Mouse (Mus musculus): ENCODE results near the gene Scarf2. TPM values are rescaled to one million over a fixed set of nuclear protein-coding genes. Genes with fewer than 3 reads are reported as not detected.

The Scarf2 gene
- polyA plus RNA-seq, 1 experiment from 2014 or later, result 17.8 TPM

DNA sequence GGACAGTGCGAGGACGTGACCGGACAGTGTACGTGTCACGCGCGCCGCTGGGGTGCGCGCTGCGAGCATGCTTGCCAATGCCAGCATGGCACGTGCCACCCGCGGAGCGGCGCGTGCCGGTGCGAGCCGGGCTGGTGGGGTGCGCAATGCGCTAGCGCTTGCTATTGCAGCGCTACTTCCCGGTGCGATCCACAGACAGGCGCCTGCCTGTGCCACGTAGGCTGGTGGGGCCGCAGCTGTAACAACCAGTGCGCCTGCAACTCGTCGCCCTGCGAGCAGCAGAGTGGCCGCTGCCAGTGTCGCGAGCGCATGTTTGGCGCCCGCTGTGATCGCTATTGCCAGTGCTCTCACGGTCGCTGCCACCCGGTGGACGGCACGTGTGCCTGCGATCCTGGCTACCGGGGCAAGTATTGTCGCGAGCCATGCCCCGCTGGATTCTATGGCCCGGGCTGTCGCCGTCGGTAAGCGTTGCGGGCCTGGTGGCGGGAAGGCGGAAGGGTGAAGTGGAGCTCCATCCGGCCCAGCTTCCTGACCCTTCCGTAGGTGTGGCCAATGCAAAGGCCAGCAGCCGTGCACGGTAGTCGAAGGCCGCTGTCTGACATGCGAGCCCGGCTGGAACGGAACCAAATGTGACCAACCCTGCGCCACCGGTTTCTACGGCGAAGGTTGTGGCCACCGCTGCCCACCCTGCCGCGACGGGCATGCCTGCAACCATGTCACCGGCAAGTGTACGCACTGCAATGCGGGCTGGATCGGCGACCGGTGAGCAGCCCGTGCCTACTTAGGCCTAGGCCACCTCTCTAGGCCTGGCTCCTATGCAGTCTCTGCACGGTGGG is 6.0 kb downstream of the Scarf2 start:
- Histone ChIP-seq H3K27me3 (ENCODE audit: control insufficient read depth, insufficient read depth, low read length) (peaks cover 25% of the 10 kb centered on the region), H3K36me3 (ENCODE audit: control insufficient read depth, insufficient read depth, low read length) (peaks cover 15% of the 10 kb centered on the region), H3K4me1 (ENCODE audit: control insufficient read depth, insufficient read depth, low read length) (peaks cover 61% of the 10 kb centered on the region), H3K4me2 (replicated peaks; ENCODE audit: low read depth, low read length) (peak overlapping the region; percentile 42), H3K27ac (ENCODE audit: low read length) (no peak overlapping the region), H3K9me3 (ENCODE audit: control insufficient read depth, low read depth, low read length) (no peaks in the 10 kb centered on the region), H3K9ac (replicated peaks; ENCODE audit: low read depth, low read length) (0 out of 2 replicates have a peak overlapping the region, but pooled peaks have one; percentile 1), H3K4me3 (ENCODE audit: low read depth, low read length) (peak overlapping the region; percentile 24)
- ATAC-seq (ENCODE audit: insufficient number of reproducible peaks, insufficient read depth, low FRiP score, low read depth), result no peak
- 24% methylated on average over 83 of the region's 83 CpGs for WGBS

DNA sequence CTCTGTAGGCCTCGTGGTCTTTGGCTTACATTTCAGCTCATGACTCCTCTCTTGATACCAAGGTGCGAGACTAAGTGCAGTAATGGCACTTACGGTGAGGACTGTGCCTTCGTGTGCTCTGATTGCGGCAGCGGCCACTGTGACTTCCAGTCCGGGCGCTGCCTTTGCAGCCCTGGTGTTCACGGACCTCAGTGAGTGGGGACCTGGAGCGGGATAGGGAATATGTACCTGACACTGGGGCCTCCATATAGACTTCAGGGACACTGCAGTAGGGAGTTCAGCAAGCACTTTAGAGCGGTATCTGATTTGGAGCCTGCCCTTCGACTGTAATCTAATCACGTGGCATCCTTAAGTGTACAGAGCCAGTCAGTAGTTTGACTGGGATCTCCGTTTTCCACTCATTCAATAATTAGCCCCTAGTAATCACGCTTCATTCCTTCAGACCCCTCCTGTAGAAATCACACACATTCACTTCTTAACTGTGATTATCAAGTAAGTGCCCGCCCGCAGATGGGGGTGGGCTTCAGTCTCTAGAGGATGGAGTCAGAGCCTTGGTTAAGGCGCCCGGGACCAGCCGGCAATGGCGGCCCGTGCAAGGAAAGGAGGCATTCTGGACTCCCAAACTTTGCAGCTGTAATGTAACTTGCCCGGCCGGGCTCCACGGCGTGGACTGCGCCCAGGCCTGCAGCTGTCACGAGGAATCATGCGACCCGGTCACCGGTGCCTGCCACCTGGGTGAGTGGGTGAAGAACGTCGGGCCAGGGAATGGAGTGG is 6.8 kb downstream of the Scarf2 start:
- Histone ChIP-seq H3K27me3 (ENCODE audit: control insufficient read depth, insufficient read depth, low read length) (peaks cover 25% of the 10 kb centered on the region), H3K27ac (ENCODE audit: low read length) (no peak overlapping the region), H3K4me3 (ENCODE audit: low read depth, low read length) (peak overlapping the region; percentile 20), H3K4me2 (replicated peaks; ENCODE audit: low read depth, low read length) (peak overlapping the region; percentile 42), H3K4me1 (ENCODE audit: control insufficient read depth, insufficient read depth, low read length) (peaks cover 63% of the 10 kb centered on the region), H3K9me3 (ENCODE audit: control insufficient read depth, low read depth, low read length) (no peaks in the 10 kb centered on the region), H3K36me3 (ENCODE audit: control insufficient read depth, insufficient read depth, low read length) (peaks cover 20% of the 10 kb centered on the region), H3K9ac (replicated peaks; ENCODE audit: low read depth, low read length) (no peak overlapping the region)
- no peak for ATAC-seq (ENCODE audit: insufficient number of reproducible peaks, insufficient read depth, low FRiP score, low read depth)
- WGBS, result 45% methylated on average over 33 of the region's 33 CpGs

DNA sequence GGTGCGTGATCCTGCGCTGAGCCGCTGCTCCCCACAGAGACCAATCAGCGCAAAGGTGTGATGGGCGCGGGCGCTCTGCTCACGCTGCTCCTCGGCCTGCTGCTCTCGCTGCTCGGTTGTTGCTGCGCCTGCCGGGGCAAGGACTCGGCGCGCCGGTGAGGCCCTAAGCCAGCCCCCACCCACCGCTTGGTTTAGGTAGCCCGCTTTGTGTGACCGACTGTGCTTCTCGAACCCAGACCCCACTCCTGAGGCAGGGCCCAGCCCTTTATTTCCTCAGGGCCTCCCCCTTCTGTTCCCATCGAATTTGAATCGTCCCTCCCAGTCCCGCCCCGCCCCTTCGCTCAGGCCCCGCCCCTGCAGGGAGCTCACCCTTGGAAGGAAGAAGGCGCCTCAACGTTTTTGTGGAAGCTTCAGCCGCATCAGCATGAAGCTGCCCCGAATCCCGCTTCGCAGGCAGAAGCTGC is 7.4 kb downstream of the Scarf2 start:
- Histone ChIP-seq H3K27me3 (ENCODE audit: control insufficient read depth, insufficient read depth, low read length) (peaks cover 19% of the 10 kb centered on the region; the same call in 1 of the 2 replicates), H3K9me3 (ENCODE audit: control insufficient read depth, low read depth, low read length) (no peaks in the 10 kb centered on the region), H3K27ac (ENCODE audit: low read length) (no peak overlapping the region), H3K4me3 (ENCODE audit: low read depth, low read length) (peak overlapping the region; percentile 20), H3K4me2 (replicated peaks; ENCODE audit: low read depth, low read length) (peak overlapping the region; percentile 42), H3K4me1 (ENCODE audit: control insufficient read depth, insufficient read depth, low read length) (peaks cover 61% of the 10 kb centered on the region), H3K9ac (replicated peaks; ENCODE audit: low read depth, low read length) (no peak overlapping the region), H3K36me3 (ENCODE audit: control insufficient read depth, insufficient read depth, low read length) (peaks cover 17% of the 10 kb centered on the region)
- ATAC-seq (ENCODE audit: insufficient number of reproducible peaks, insufficient read depth, low FRiP score, low read depth), result peak; percentile 29; the same call in 1 of the 2 replicates
- WGBS, result 18% methylated on average over 29 of the region's 33 CpGs

DNA sequence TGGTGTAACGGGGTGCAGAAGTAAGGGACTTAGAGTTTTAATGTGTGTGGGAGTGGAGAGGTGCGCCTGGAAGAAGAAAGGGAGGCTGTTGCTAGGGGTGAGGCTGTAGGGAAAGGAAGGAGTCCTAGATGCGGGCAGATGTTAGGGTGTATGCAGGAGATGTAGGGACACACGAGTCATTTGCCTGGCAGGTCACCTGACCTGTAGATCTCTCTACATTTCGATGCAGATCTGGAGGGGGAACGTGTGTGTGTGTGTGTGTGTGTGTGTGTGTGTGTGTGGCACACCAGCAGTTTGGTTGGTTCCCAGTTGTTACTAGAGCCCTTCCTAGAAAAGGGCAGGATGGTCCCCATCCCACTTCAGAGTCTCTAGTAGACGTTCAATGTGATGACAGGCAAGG is 7.9 kb downstream of the Scarf2 start:
- no peak for ATAC-seq (ENCODE audit: insufficient number of reproducible peaks, insufficient read depth, low FRiP score, low read depth)
- H3K4me2 ChIP-seq (replicated peaks; ENCODE audit: low read depth, low read length), result peak overlapping the region; percentile 42
- H3K4me1 ChIP-seq (ENCODE audit: control insufficient read depth, insufficient read depth, low read length), result peaks cover 62% of the 10 kb centered on the region
- no peak overlapping the region for H3K9ac ChIP-seq (replicated peaks; ENCODE audit: low read depth, low read length)
- H3K9me3 ChIP-seq (ENCODE audit: control insufficient read depth, low read depth, low read length), result no peaks in the 10 kb centered on the region
- H3K27me3 ChIP-seq (ENCODE audit: control insufficient read depth, insufficient read depth, low read length), result peaks cover 17% of the 10 kb centered on the region; the same call in 1 of the 2 replicates
- peak overlapping the region; percentile 20; the same call in 1 of the 2 replicates for H3K4me3 ChIP-seq (ENCODE audit: low read depth, low read length)
- peaks cover 17% of the 10 kb centered on the region for H3K36me3 ChIP-seq (ENCODE audit: control insufficient read depth, insufficient read depth, low read length)
- H3K27ac ChIP-seq (ENCODE audit: low read length), result no peak overlapping the region
- WGBS, result 41% methylated on average over 7 of the region's 7 CpGs

DNA sequence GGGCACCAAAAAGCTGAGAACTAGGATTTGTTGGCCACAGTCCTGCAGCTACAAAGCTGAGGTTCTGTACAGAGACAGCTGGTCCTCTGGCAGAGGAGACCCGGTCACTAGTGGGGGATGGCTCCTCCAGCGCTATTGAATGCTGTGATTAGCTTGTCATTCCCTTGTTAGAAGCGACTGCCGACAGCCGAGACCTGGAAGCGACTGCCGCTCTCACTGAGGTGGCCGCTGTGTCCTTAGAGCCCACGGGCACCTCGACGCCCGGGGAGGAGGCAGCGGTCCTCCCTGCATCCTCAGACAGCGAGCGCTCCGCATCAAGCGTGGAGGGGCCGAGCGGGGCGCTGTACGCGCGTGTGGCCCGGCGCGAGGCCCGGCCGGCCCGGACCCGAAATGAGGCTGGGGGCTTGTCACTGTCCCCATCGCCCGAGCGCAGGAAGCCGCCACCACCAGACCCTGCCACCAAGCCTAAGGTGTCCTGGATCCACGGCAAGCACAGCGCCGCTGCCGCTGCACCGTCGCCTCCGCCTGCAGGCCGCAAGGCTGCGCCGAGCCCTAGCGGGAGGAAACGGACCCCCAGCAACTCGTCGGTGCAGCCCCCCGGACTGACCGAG is 9.6 kb downstream of the Scarf2 start:
- Histone ChIP-seq H3K4me1 (ENCODE audit: control insufficient read depth, insufficient read depth, low read length) (peaks cover 54% of the 10 kb centered on the region), H3K4me3 (ENCODE audit: low read depth, low read length) (peak overlapping the region; percentile 37), H3K9ac (replicated peaks; ENCODE audit: low read depth, low read length) (peak overlapping the region; percentile 48; the same call in 1 of the 2 replicates), H3K27ac (ENCODE audit: low read length) (no peak overlapping the region), H3K9me3 (ENCODE audit: control insufficient read depth, low read depth, low read length) (no peaks in the 10 kb centered on the region), H3K36me3 (ENCODE audit: control insufficient read depth, insufficient read depth, low read length) (peaks cover 17% of the 10 kb centered on the region), H3K27me3 (ENCODE audit: control insufficient read depth, insufficient read depth, low read length) (peaks cover 10% of the 10 kb centered on the region; the same call in 1 of the 2 replicates), H3K4me2 (replicated peaks; ENCODE audit: low read depth, low read length) (peak overlapping the region; percentile 67)
- no peak for ATAC-seq (ENCODE audit: insufficient number of reproducible peaks, insufficient read depth, low FRiP score, low read depth)
- 18% methylated on average over 42 of the region's 50 CpGs for WGBS

DNA sequence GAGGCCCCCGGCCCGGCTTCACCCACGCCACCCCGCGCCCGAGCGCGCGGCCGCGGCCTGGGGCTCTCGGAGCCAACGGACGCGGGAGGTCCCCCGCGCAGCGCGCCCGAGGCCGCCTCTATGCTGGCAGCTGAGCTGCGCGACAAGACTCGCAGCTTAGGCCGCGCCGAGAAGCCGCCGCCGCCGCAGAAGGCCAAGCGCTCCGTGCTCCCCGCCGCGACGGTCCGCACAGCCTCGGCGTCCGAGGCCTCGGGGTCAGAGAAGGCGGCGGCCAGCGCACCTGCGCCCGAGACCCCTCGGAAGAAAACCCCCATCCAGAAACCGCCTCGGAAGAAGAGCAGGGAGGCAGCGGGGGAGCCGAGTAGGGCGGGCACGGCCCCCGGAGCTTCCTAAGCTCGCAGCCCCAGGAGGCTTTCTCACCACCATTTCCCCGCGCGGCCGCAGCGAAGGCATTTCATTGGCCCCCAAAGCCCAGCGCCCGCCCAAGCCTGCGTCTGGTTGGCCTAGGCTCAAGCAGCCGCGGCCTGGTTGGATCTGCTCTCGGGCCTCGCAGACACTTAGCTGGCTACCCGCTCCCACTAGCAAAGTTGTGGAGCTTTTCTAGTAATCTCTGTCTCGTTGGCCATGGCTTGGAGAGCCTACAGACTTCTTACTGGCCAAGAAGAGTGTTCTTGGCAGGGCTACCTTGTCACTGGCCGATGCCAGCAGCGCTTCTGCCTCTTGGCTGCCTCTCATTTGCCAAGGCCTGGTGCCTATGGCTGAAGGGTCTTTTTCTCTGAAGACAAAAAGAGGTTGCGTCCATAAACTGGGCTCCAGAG is 10.3 kb downstream of the Scarf2 start:
- peak overlapping the region; percentile 48; the same call in 1 of the 2 replicates for H3K9ac ChIP-seq (replicated peaks; ENCODE audit: low read depth, low read length)
- H3K36me3 ChIP-seq (ENCODE audit: control insufficient read depth, insufficient read depth, low read length), result peaks cover 17% of the 10 kb centered on the region
- peak overlapping the region; percentile 67 for H3K4me2 ChIP-seq (replicated peaks; ENCODE audit: low read depth, low read length)

DNA sequence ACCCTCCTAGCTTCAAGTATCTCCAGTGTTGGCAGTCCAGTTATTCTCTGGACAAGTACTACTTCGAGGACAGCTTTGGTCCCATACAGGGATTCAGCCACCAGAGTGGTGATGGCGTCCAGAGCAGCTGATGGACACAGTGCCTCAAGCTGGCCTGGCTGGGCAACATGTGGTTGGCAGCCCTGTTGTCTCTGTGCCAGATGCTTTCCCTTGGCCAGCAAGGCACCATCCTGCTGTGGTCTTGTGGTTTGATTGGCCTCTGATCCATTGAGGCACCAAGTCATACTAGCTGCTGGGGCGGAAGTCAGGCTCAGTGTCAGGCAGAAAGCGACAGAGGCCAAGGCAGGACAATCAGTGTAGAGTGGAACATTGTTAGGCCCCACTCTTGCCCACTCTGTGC is 12.0 kb downstream of the Scarf2 start:
- H3K4me3 ChIP-seq (ENCODE audit: low read depth, low read length), result no peak overlapping the region
- no peaks in the 10 kb centered on the region for H3K9me3 ChIP-seq (ENCODE audit: control insufficient read depth, low read depth, low read length)
- peak overlapping the region; percentile 82 for H3K27ac ChIP-seq (ENCODE audit: low read length)
- no peak overlapping the region for H3K4me2 ChIP-seq (replicated peaks; ENCODE audit: low read depth, low read length)
- no peak overlapping the region for H3K9ac ChIP-seq (replicated peaks; ENCODE audit: low read depth, low read length)
- H3K36me3 ChIP-seq (ENCODE audit: control insufficient read depth, insufficient read depth, low read length), result peaks cover 16% of the 10 kb centered on the region
- no peak for ATAC-seq (ENCODE audit: insufficient number of reproducible peaks, insufficient read depth, low FRiP score, low read depth)
- 0 out of 2 replicates have a peak, but pooled peaks cover 3% of the 10 kb centered on the region for H3K27me3 ChIP-seq (ENCODE audit: control insufficient read depth, insufficient read depth, low read length)
- peaks cover 37% of the 10 kb centered on the region for H3K4me1 ChIP-seq (ENCODE audit: control insufficient read depth, insufficient read depth, low read length)
- WGBS, result 84% methylated on average over 4 of the region's 4 CpGs

More for the DNA sequence above, 10.3 kb downstream of the Scarf2 start:
- peak; percentile 64 for ATAC-seq (ENCODE audit: insufficient number of reproducible peaks, insufficient read depth, low FRiP score, low read depth)
- Histone ChIP-seq H3K27me3 (ENCODE audit: control insufficient read depth, insufficient read depth, low read length) (0 out of 2 replicates have a peak, but pooled peaks cover 7% of the 10 kb centered on the region), H3K27ac (ENCODE audit: low read length) (peak overlapping the region; percentile 12; the same call in 1 of the 2 replicates), H3K4me3 (ENCODE audit: low read depth, low read length) (peak overlapping the region; percentile 37), H3K4me1 (ENCODE audit: control insufficient read depth, insufficient read depth, low read length) (peaks cover 47% of the 10 kb centered on the region), H3K9me3 (ENCODE audit: control insufficient read depth, low read depth, low read length) (no peaks in the 10 kb centered on the region)
- 14% methylated on average over 59 of the region's 73 CpGs for WGBS

Data from stomach, embryonic 14.5 days (tissue).